Mouse (Mus musculus) A20 (cell line): ENCODE results near the gene Hnrnpab.

ENCODE experiments used
- DNase-seq: peaks from one replicate; pipeline ENCODE4 v3.0.0-alpha.2; 2011; ENCODE audit warnings: low read depth, low spot score

The Hnrnpab gene

GRCm38 (mm10) chr11:51565951-51566350 lies 40.7 kb downstream of the Hnrnpab start:
- DNase-seq: peak; percentile 44

- DNase-seq: peak; percentile 60
Measured at GRCm38 (mm10) chr11:51565062-51565461, 41.6 kb downstream of the Hnrnpab start.

- no peak for DNase-seq
Measured at GRCm38 (mm10) chr11:51563276-51563675, 43.4 kb downstream of the Hnrnpab start.

DNA sequence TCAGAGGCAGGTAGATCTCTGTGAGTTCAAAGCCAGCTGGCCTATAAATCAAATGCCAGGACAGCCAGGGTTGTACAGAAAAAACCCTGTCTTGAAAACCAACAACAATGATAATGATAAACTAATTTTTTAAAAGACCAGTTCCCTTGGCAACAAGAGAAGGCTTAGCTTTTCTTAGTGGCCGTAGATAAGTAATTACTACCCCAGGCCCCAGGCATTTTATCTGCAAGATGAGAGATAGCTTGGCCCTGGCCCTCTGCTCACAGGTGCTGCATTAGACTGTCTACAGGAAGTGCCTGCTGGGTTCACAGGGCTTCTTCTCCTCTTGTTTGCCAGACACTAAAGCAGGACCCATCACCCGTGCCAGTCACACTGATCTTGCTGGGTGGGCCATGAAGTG lies 51.6 kb downstream of the Hnrnpab start:
- DNase-seq: peak; percentile 21

DNA sequence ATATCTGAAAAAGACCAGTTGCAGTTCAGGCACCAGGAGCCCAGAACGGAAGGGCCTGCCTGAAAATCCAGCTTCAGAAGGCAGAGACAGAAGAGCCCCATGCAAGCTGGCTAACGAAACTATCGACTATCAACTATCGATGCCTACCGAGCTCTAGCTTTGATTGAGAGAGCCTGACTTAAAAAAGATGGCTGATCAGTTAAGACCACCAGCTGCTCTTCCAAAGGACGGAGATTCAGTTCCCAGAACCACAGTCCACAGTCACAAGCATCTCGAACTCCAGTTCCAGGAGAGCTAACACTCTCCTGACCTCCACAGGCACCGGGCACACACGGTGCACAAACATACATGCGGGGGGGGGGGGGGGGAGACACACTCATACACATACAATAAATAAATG lies 52.1 kb downstream of the Hnrnpab start:
- no peak for DNase-seq

DNA sequence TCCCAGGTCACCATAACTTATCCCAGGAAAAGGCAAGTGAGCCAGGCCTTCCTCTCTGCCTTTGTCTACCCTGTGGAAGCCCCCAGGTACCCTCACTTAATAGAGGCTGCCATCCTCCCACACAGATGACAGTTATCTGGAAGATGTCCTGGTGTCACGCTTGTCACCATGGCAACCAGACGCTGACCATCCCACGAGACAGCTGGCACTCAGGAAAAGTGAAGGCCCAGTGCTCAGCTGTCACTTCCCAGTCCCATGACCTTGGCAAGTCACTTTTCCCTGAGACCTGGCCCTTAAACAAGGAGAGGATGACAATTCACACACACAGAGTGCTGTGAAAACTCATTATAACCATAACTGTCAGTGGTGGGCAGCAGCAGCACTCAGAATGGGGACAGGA lies 54.6 kb downstream of the Hnrnpab start:
- no peak for DNase-seq

DNA sequence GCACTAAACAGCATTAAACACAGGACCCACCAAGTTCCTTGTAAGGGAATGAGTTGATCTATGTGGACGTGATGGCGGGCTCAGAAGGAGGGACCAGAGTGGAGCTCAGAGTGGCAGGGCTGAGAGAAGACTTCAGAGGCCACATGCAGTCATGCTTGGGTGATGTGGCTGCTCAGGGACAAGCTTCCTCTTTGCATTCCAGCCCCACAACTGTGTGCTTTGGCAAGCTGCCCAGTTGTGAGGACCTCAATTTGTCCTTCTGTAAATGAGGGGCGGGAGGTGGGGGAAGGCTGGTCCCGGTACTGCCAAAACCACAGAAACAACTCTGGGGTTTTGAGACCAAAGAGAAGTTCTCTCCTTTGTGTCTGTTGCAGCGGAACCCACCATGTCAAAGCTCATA lies 55.4 kb downstream of the Hnrnpab start:
- DNase-seq: peak; percentile 52
